Mouse (Mus musculus): ENCODE measurements around the gene Endov. TPM values are rescaled to one million over a fixed set of nuclear protein-coding genes. Genes with fewer than 3 reads are reported as not detected.

Gene Endov
- polyA plus RNA-seq, 1 experiment from 2014 or later, result 16.0 TPM

- Histone ChIP-seq H3K9ac (ENCODE audit: low read length) (no peak overlapping the region), H3K27ac (ENCODE audit: low read length) (no peak overlapping the region), H3K9me3 (ENCODE audit: control insufficient read depth, low read length) (no peaks in the 10 kb centered on the region), H3K36me3 (ENCODE audit: control insufficient read depth, insufficient read depth, low read length) (peaks cover 14% of the 10 kb centered on the region), H3K27me3 (ENCODE audit: control insufficient read depth, insufficient read depth, low read depth, low read length) (no peaks in the 10 kb centered on the region), H3K4me1 (replicated peaks; ENCODE audit: control insufficient read depth, insufficient read depth, low read length) (peaks cover under 1% of the 10 kb centered on the region), H3K4me2 (ENCODE audit: low read depth, low read length) (no peak overlapping the region), H3K4me3 (ENCODE audit: low read length) (no peak overlapping the region)
- no peak for ATAC-seq (ENCODE audit: low read depth)
- 73% methylated on average over 4 of the region's 4 CpGs for WGBS
Observed at GRCm38 (mm10) chr11:119497451-119497850, 6.3 kb downstream of the Endov start.

GRCm38 (mm10) chr11:119499297-119499696, 8.2 kb downstream of the Endov start:
- no peak overlapping the region for H3K4me2 ChIP-seq (ENCODE audit: low read depth, low read length)
- 86% methylated on average over 4 of the region's 4 CpGs for WGBS
- H3K27me3 ChIP-seq (ENCODE audit: control insufficient read depth, insufficient read depth, low read depth, low read length), result no peaks in the 10 kb centered on the region
- ATAC-seq (ENCODE audit: low read depth), result no peak
- H3K4me3 ChIP-seq (ENCODE audit: low read length), result no peak overlapping the region
- H3K9ac ChIP-seq (ENCODE audit: low read length), result no peak overlapping the region
- no peaks in the 10 kb centered on the region for H3K9me3 ChIP-seq (ENCODE audit: control insufficient read depth, low read length)
- H3K36me3 ChIP-seq (ENCODE audit: control insufficient read depth, insufficient read depth, low read length), result peaks cover 16% of the 10 kb centered on the region
- no peak overlapping the region for H3K27ac ChIP-seq (ENCODE audit: low read length)
- H3K4me1 ChIP-seq (replicated peaks; ENCODE audit: control insufficient read depth, insufficient read depth, low read length), result no peaks in the 10 kb centered on the region

- Histone ChIP-seq H3K9me3 (ENCODE audit: control insufficient read depth, low read length) (no peaks in the 10 kb centered on the region), H3K4me2 (ENCODE audit: low read depth, low read length) (no peak overlapping the region), H3K27me3 (ENCODE audit: control insufficient read depth, insufficient read depth, low read depth, low read length) (no peaks in the 10 kb centered on the region), H3K27ac (ENCODE audit: low read length) (no peak overlapping the region), H3K9ac (ENCODE audit: low read length) (no peak overlapping the region), H3K4me3 (ENCODE audit: low read length) (no peak overlapping the region), H3K4me1 (replicated peaks; ENCODE audit: control insufficient read depth, insufficient read depth, low read length) (no peaks in the 10 kb centered on the region), H3K36me3 (ENCODE audit: control insufficient read depth, insufficient read depth, low read length) (peaks cover 21% of the 10 kb centered on the region)
- WGBS, result 77% methylated on average over 2 of the region's 2 CpGs
- no peak for ATAC-seq (ENCODE audit: low read depth)
Observed at GRCm38 (mm10) chr11:119500011-119500410, 8.9 kb downstream of the Endov start.

- Histone ChIP-seq H3K9ac (ENCODE audit: low read length) (no peak overlapping the region), H3K9me3 (ENCODE audit: control insufficient read depth, low read length) (no peaks in the 10 kb centered on the region), H3K27me3 (ENCODE audit: control insufficient read depth, insufficient read depth, low read depth, low read length) (no peaks in the 10 kb centered on the region), H3K27ac (ENCODE audit: low read length) (no peak overlapping the region), H3K4me2 (ENCODE audit: low read depth, low read length) (no peak overlapping the region), H3K36me3 (ENCODE audit: control insufficient read depth, insufficient read depth, low read length) (peaks cover 40% of the 10 kb centered on the region), H3K4me3 (ENCODE audit: low read length) (no peak overlapping the region), H3K4me1 (replicated peaks; ENCODE audit: control insufficient read depth, insufficient read depth, low read length) (no peaks in the 10 kb centered on the region)
- peak; percentile 80 for ATAC-seq (ENCODE audit: low read depth)
Observed at GRCm38 (mm10) chr11:119503675-119504074, 12.5 kb downstream of the Endov start.

GRCm38 (mm10) chr11:119506386-119506785, 15.2 kb downstream of the Endov start:
- 78% methylated on average over 4 of the region's 4 CpGs for WGBS
- no peak overlapping the region for H3K4me2 ChIP-seq (ENCODE audit: low read depth, low read length)
- no peaks in the 10 kb centered on the region for H3K9me3 ChIP-seq (ENCODE audit: control insufficient read depth, low read length)
- H3K27me3 ChIP-seq (ENCODE audit: control insufficient read depth, insufficient read depth, low read depth, low read length), result no peaks in the 10 kb centered on the region
- H3K36me3 ChIP-seq (ENCODE audit: control insufficient read depth, insufficient read depth, low read length), result peaks cover 31% of the 10 kb centered on the region
- H3K27ac ChIP-seq (ENCODE audit: low read length), result no peak overlapping the region
- H3K9ac ChIP-seq (ENCODE audit: low read length), result no peak overlapping the region
- no peak overlapping the region for H3K4me3 ChIP-seq (ENCODE audit: low read length)
- no peaks in the 10 kb centered on the region for H3K4me1 ChIP-seq (replicated peaks; ENCODE audit: control insufficient read depth, insufficient read depth, low read length)
- no peak for ATAC-seq (ENCODE audit: low read depth)

GRCm38 (mm10) chr11:119507772-119508171, 16.6 kb downstream of the Endov start:
- Histone ChIP-seq H3K4me2 (ENCODE audit: low read depth, low read length) (no peak overlapping the region), H3K36me3 (ENCODE audit: control insufficient read depth, insufficient read depth, low read length) (peaks cover 26% of the 10 kb centered on the region), H3K4me3 (ENCODE audit: low read length) (no peak overlapping the region), H3K27ac (ENCODE audit: low read length) (no peak overlapping the region), H3K9ac (ENCODE audit: low read length) (no peak overlapping the region), H3K27me3 (ENCODE audit: control insufficient read depth, insufficient read depth, low read depth, low read length) (no peaks in the 10 kb centered on the region), H3K4me1 (replicated peaks; ENCODE audit: control insufficient read depth, insufficient read depth, low read length) (no peaks in the 10 kb centered on the region), H3K9me3 (ENCODE audit: control insufficient read depth, low read length) (no peaks in the 10 kb centered on the region)
- no peak for ATAC-seq (ENCODE audit: low read depth)
- WGBS, result 82% methylated on average over 8 of the region's 8 CpGs

- H3K4me1 ChIP-seq (replicated peaks; ENCODE audit: control insufficient read depth, insufficient read depth, low read length), result no peaks in the 10 kb centered on the region
- H3K4me2 ChIP-seq (ENCODE audit: low read depth, low read length), result no peak overlapping the region
- ATAC-seq (ENCODE audit: low read depth), result no peak
- no peak overlapping the region for H3K27ac ChIP-seq (ENCODE audit: low read length)
- peaks cover 1% of the 10 kb centered on the region; the same call in 1 of the 2 replicates for H3K27me3 ChIP-seq (ENCODE audit: control insufficient read depth, insufficient read depth, low read depth, low read length)
- peaks cover 24% of the 10 kb centered on the region for H3K36me3 ChIP-seq (ENCODE audit: control insufficient read depth, insufficient read depth, low read length)
- WGBS, result 64% methylated on average over 5 of the region's 5 CpGs
- H3K9ac ChIP-seq (ENCODE audit: low read length), result no peak overlapping the region
- no peak overlapping the region for H3K4me3 ChIP-seq (ENCODE audit: low read length)
- no peaks in the 10 kb centered on the region for H3K9me3 ChIP-seq (ENCODE audit: control insufficient read depth, low read length)
Observed at GRCm38 (mm10) chr11:119509165-119509776, 18.1 kb downstream of the Endov start.

GRCm38 (mm10) chr11:119513038-119513659, 22.0 kb downstream of the Endov start:
- Histone ChIP-seq H3K4me2 (ENCODE audit: low read depth, low read length) (no peak overlapping the region), H3K4me3 (ENCODE audit: low read length) (no peak overlapping the region), H3K27me3 (ENCODE audit: control insufficient read depth, insufficient read depth, low read depth, low read length) (peaks cover 8% of the 10 kb centered on the region; the same call in 1 of the 2 replicates), H3K9me3 (ENCODE audit: control insufficient read depth, low read length) (no peaks in the 10 kb centered on the region), H3K4me1 (replicated peaks; ENCODE audit: control insufficient read depth, insufficient read depth, low read length) (peaks cover 5% of the 10 kb centered on the region), H3K27ac (ENCODE audit: low read length) (no peak overlapping the region), H3K9ac (ENCODE audit: low read length) (no peak overlapping the region), H3K36me3 (ENCODE audit: control insufficient read depth, insufficient read depth, low read length) (peaks cover 3% of the 10 kb centered on the region; the same call in 1 of the 2 replicates)
- no peak for ATAC-seq (ENCODE audit: low read depth)
- WGBS, result 23% methylated on average over 9 of the region's 9 CpGs

- Histone ChIP-seq H3K27me3 (ENCODE audit: control insufficient read depth, insufficient read depth, low read depth, low read length) (peaks cover 8% of the 10 kb centered on the region; the same call in 1 of the 2 replicates), H3K4me3 (ENCODE audit: low read length) (no peak overlapping the region), H3K9me3 (ENCODE audit: control insufficient read depth, low read length) (no peaks in the 10 kb centered on the region), H3K4me1 (replicated peaks; ENCODE audit: control insufficient read depth, insufficient read depth, low read length) (peaks cover 5% of the 10 kb centered on the region), H3K9ac (ENCODE audit: low read length) (no peak overlapping the region), H3K27ac (ENCODE audit: low read length) (no peak overlapping the region), H3K4me2 (ENCODE audit: low read depth, low read length) (no peak overlapping the region), H3K36me3 (ENCODE audit: control insufficient read depth, insufficient read depth, low read length) (no peaks in the 10 kb centered on the region)
- whole genome bisulfite sequencing, result 49% methylated on average over 16 of the region's 16 CpGs
- no peak for ATAC-seq (ENCODE audit: low read depth)
Observed at GRCm38 (mm10) chr11:119514108-119514860, 23.1 kb downstream of the Endov start.
